In genomic region chr11:115276780-115277603, GRCm38 (mm10) we compare ENCODE assay signal across 8 mouse cellular contexts. TPM values are rescaled to one million over a fixed set of nuclear protein-coding genes. Genes with fewer than 3 reads are reported as not detected.
DNase-seq lines count a peak whose midpoint lies in the region; ATAC-seq and TF ChIP-seq lines count a peak whose summit lies in the region.

Gene Fdxr (minus strand): TSS chr11:115277050.

- peak within 1 kb of the TSS; percentile 97 for H3K9ac ChIP-seq in CH12.LX (ENCODE audit: insufficient read depth, low read depth)
- H3K9ac ChIP-seq in forebrain, embryonic 11.5 days (ENCODE audit: low read length), result peak within 1 kb of the TSS; percentile 84
- peak within 1 kb of the TSS; percentile 86 for H3K9ac ChIP-seq in heart, embryonic 16.5 days (ENCODE audit: low read length)
- H3K9ac ChIP-seq in liver, embryonic 15.5 days, result peak within 1 kb of the TSS; percentile 74
- H3K9ac ChIP-seq in neural tube, embryonic 12.5 days, result peak within 1 kb of the TSS; percentile 80

- H3K4me3 ChIP-seq in CH12.LX (replicated peaks in 1 of 3; ENCODE audit: low read depth in 2 of 3, low read length in 2 of 3, poor library complexity in 1 of 3), result peak within 1 kb of the TSS; percentile 71 to 98 (median 84)
- H3K4me3 ChIP-seq in forebrain, embryonic 11.5 days (ENCODE audit: low read depth, low read length), result peak within 1 kb of the TSS; percentile 60
- peak within 1 kb of the TSS; percentile 70 for H3K4me3 ChIP-seq in heart, embryonic 16.5 days (ENCODE audit: low read length)
- peak within 1 kb of the TSS; percentile 63 for H3K4me3 ChIP-seq in liver, embryonic 15.5 days (replicated peaks)
- H3K4me3 ChIP-seq in neural tube, embryonic 12.5 days, result peak within 1 kb of the TSS; percentile 62

- H3K4me2 ChIP-seq in CH12.LX (ENCODE audit: insufficient read depth, low read depth, poor library complexity, severe bottlenecking), result peak within 1 kb of the TSS; percentile 94
- H3K4me2 ChIP-seq in forebrain, embryonic 11.5 days (ENCODE audit: low read depth, low read length, severe bottlenecking), result peak within 1 kb of the TSS; percentile 83
- peak within 1 kb of the TSS; percentile 85 for H3K4me2 ChIP-seq in heart, embryonic 16.5 days (ENCODE audit: low read depth, low read length)
- peak within 1 kb of the TSS; percentile 97 for H3K4me2 ChIP-seq in liver, embryonic 15.5 days
- peak within 1 kb of the TSS; percentile 85 for H3K4me2 ChIP-seq in neural tube, embryonic 12.5 days (replicated peaks)

- H3K9me3 ChIP-seq in CH12.LX (replicated peaks; ENCODE audit: low read length), result no peaks in the 10 kb centered on the region
- H3K9me3 ChIP-seq in forebrain, embryonic 11.5 days (ENCODE audit: control insufficient read depth, low read length), result no peaks in the 10 kb centered on the region
- H3K9me3 ChIP-seq in heart, embryonic 16.5 days (replicated peaks; ENCODE audit: control insufficient read depth, low read length), result no peaks in the 10 kb centered on the region
- H3K9me3 ChIP-seq in liver, embryonic 15.5 days (replicated peaks), result no peaks in the 10 kb centered on the region
- no peaks in the 10 kb centered on the region for H3K9me3 ChIP-seq in neural tube, embryonic 12.5 days

- H3K27me3 ChIP-seq in CH12.LX (replicated peaks), result no peaks in the 10 kb centered on the region
- no peaks in the 10 kb centered on the region for H3K27me3 ChIP-seq in forebrain, embryonic 11.5 days (ENCODE audit: control insufficient read depth, insufficient read depth, low read length)
- no peaks in the 10 kb centered on the region for H3K27me3 ChIP-seq in heart, embryonic 16.5 days (ENCODE audit: control insufficient read depth, insufficient read depth, low read length)
- H3K27me3 ChIP-seq in liver, embryonic 15.5 days, result no peaks in the 10 kb centered on the region
- H3K27me3 ChIP-seq in neural tube, embryonic 12.5 days (replicated peaks), result no peaks in the 10 kb centered on the region

- peak; percentile 100 for DNase-seq in CH12.LX (ENCODE audit: extremely low read depth)
- DNase-seq in c-Kit-positive CD71-positive TER-119-negative erythroid progenitor cells, embryonic 14.5 days (ENCODE audit: low read depth), result peak; percentile 100
- peak; percentile 98 for DNase-seq in forebrain, embryonic 11.5 days (ENCODE audit: low spot score)
- DNase-seq in kidney, postnatal 36 days, result peak; percentile 99
- DNase-seq in telencephalon, adult 2 months (ENCODE audit: low read depth, low spot score), result peak; percentile 100

- in situ Hi-C loops in CH12.LX (cut with MboI; ENCODE audit: low pct_ligation_motif_present, low pct_unique_long_range_greater_than_20kb, low sequenced_read_pairs), result no loop called here

- H3K79me2 ChIP-seq in CH12.LX (replicated peaks; ENCODE audit: control insufficient read depth, extremely low read depth, insufficient read depth, poor library complexity, severe bottlenecking), result 0 out of 2 replicates have a peak, but pooled peaks cover 9% of the 10 kb centered on the region

- no peak for TF ChIP-seq RAD21 in CH12.LX (IDR thresholded peaks at IDR 0.05; ENCODE audit: low read depth, low read length)

- TF ChIP-seq CTCF in CH12.LX (conservative IDR thresholded peaks at IDR 0.05 in 1 of 2, IDR thresholded peaks at IDR 0.05 in 1 of 2; ENCODE audit: low read depth in 2 of 2, low read length in 2 of 2), result peak in 1 of 2 experiments; percentile 16; a peak in 1 of 4 replicates

- TF ChIP-seq EP300 in CH12.LX (IDR thresholded peaks at IDR 0.05; ENCODE audit: low read length), result no peak; the same call in 1 of the 2 replicates

- H3K36me3 ChIP-seq in CH12.LX (replicated peaks in 1 of 2; ENCODE audit: control insufficient read depth in 1 of 2, insufficient read depth in 1 of 2, low read length in 1 of 2), result peaks cover 5 to 26% of the 10 kb centered on the region in 2 experiments
- H3K36me3 ChIP-seq in forebrain, embryonic 11.5 days (ENCODE audit: control insufficient read depth, insufficient read depth, low read length), result no peaks in the 10 kb centered on the region
- no peaks in the 10 kb centered on the region for H3K36me3 ChIP-seq in heart, embryonic 16.5 days (ENCODE audit: control insufficient read depth, insufficient read depth)
- no peaks in the 10 kb centered on the region for H3K36me3 ChIP-seq in liver, embryonic 15.5 days (replicated peaks)
- peaks cover under 1% of the 10 kb centered on the region; the same call in 1 of the 2 replicates for H3K36me3 ChIP-seq in neural tube, embryonic 12.5 days

- WGBS in forebrain, embryonic 11.5 days, result 0% methylated on average over 42 of the region's 42 CpGs
- WGBS in heart, embryonic 16.5 days, result under 1% methylated on average over 42 of the region's 42 CpGs
- under 1% methylated on average over 42 of the region's 42 CpGs for WGBS in liver, embryonic 15.5 days (ENCODE audit: insufficient replicate concordance)
- WGBS in neural tube, embryonic 12.5 days, result under 1% methylated on average over 42 of the region's 42 CpGs

- H3K4me1 ChIP-seq in CH12.LX (ENCODE audit: control insufficient read depth in 1 of 2, insufficient read depth in 2 of 2), result peaks cover 32 to 63% of the 10 kb centered on the region in 2 experiments
- H3K4me1 ChIP-seq in forebrain, embryonic 11.5 days (replicated peaks; ENCODE audit: control insufficient read depth, insufficient read depth, low read length), result peaks cover 11% of the 10 kb centered on the region
- H3K4me1 ChIP-seq in heart, embryonic 16.5 days (ENCODE audit: control insufficient read depth, insufficient read depth, low read length), result peaks cover 11% of the 10 kb centered on the region
- H3K4me1 ChIP-seq in liver, embryonic 15.5 days (replicated peaks), result peaks cover 64% of the 10 kb centered on the region
- peaks cover 22% of the 10 kb centered on the region for H3K4me1 ChIP-seq in neural tube, embryonic 12.5 days

- ATAC-seq in forebrain, embryonic 11.5 days (replicated peaks; ENCODE audit: low FRiP score), result peak; percentile 96
- peak; percentile 95 for ATAC-seq in heart, embryonic 16.5 days (replicated peaks; ENCODE audit: extremely low read depth, insufficient read depth, low FRiP score)
- peak; percentile 90 for ATAC-seq in liver, embryonic 15.5 days (ENCODE audit: insufficient read depth)
- ATAC-seq in neural tube, embryonic 12.5 days (ENCODE audit: low FRiP score, low read depth), result peak; percentile 96

- peak; percentile 96 for TF ChIP-seq POLR2A in CH12.LX (IDR thresholded peaks at IDR 0.05; ENCODE audit: low read depth, low read length)

- dilution Hi-C loops in CH12.LX (cut with MboI; ENCODE audit: extremely low pct_ligation_motif_present, extremely low pct_unique_long_range_greater_than_20kb, low sequenced_read_pairs), result no loop called here

- H3K27ac ChIP-seq in CH12.LX (ENCODE audit: insufficient read depth, low read depth), result peak within 1 kb of the TSS; percentile 85
- H3K27ac ChIP-seq in forebrain, embryonic 11.5 days (ENCODE audit: low read depth, low read length), result peak within 1 kb of the TSS; percentile 71; the same call in 1 of the 2 replicates
- peak within 1 kb of the TSS; percentile 88 for H3K27ac ChIP-seq in heart, embryonic 16.5 days (ENCODE audit: low read length)
- H3K27ac ChIP-seq in liver, embryonic 15.5 days (replicated peaks), result peak within 1 kb of the TSS; percentile 83
- peak within 1 kb of the TSS; percentile 60; the same call in 1 of the 2 replicates for H3K27ac ChIP-seq in neural tube, embryonic 12.5 days

TF ChIP-seq in CH12.LX, 34 proteins besides CTCF, POLR2A, EP300 and RAD21 (continues in another document):
- peak; percentile 94 for TF ChIP-seq SIN3A (IDR thresholded peaks at IDR 0.05; ENCODE audit: low read length)
- peak; percentile 97 for TF ChIP-seq CHD2 (IDR thresholded peaks at IDR 0.05; ENCODE audit: low read length)
- peak; percentile 90 for TF ChIP-seq TBP (conservative IDR thresholded peaks at IDR 0.05; ENCODE audit: low read depth, low read length)
- TF ChIP-seq UBTF (IDR thresholded peaks at IDR 0.05; ENCODE audit: low read depth, low read length), result peak; percentile 94
- peak; percentile 89; the same call in 1 of the 2 replicates for TF ChIP-seq KAT2A (IDR thresholded peaks at IDR 0.05; ENCODE audit: insufficient replicate concordance, low read length)
- TF ChIP-seq ZKSCAN1 (IDR thresholded peaks at IDR 0.05; ENCODE audit: borderline replicate concordance, low read depth, low read length), result no peak
- peak; percentile 88 for TF ChIP-seq JUN (IDR thresholded peaks at IDR 0.05; ENCODE audit: insufficient read depth, low read depth, low read length)
- 0 out of 2 replicates have a peak, but pooled peaks have one; percentile 3 for TF ChIP-seq USF2 (conservative IDR thresholded peaks at IDR 0.05; ENCODE audit: low read depth, low read length)
- peak; percentile 48; the same call in 1 of the 2 replicates for TF ChIP-seq IRF4 (IDR thresholded peaks at IDR 0.05; ENCODE audit: low read depth, low read length)
- TF ChIP-seq USF1 (IDR thresholded peaks at IDR 0.05; ENCODE audit: low read depth, low read length), result no peak
- TF ChIP-seq E2F4 (IDR thresholded peaks at IDR 0.05; ENCODE audit: insufficient replicate concordance, low read depth, low read length), result peak; percentile 80; the same call in 1 of the 2 replicates
- no peak for TF ChIP-seq ZNF384 (IDR thresholded peaks at IDR 0.05; ENCODE audit: low read depth, low read length)
- TF ChIP-seq HCFC1 (IDR thresholded peaks at IDR 0.05; ENCODE audit: low read depth, low read length), result peak; percentile 94
- peak; percentile 96 for TF ChIP-seq POLR2AphosphoS2 (IDR thresholded peaks at IDR 0.05; ENCODE audit: low read depth, low read length)
- TF ChIP-seq MYC (IDR thresholded peaks at IDR 0.05; ENCODE audit: low read depth, low read length), result peak; percentile 64
- peak; percentile 69 for TF ChIP-seq NRF1 (IDR thresholded peaks at IDR 0.05; ENCODE audit: low read depth, low read length)
- no peak; the same call in 1 of the 2 replicates for TF ChIP-seq MAFK (IDR thresholded peaks at IDR 0.05; ENCODE audit: insufficient replicate concordance, low read length)
- no peak for TF ChIP-seq ZC3H11A (IDR thresholded peaks at IDR 0.05; ENCODE audit: low read depth, low read length)
- TF ChIP-seq JUND (conservative IDR thresholded peaks at IDR 0.05; ENCODE audit: low read depth, low read length), result peak; percentile 82
- peak; percentile 95 for TF ChIP-seq TCF12 (IDR thresholded peaks at IDR 0.05; ENCODE audit: low read depth, low read length)
- TF ChIP-seq MXI1 (IDR thresholded peaks at IDR 0.05; ENCODE audit: low read depth, low read length), result peak; percentile 88

RNA-seq across cellular contexts. Expression of gene Fdxr, which starts in this region (rescaled TPM):
- total RNA-seq in CH12.LX (2012; rRNA removed) (62.2 and 63.3 TPM in 2 replicates), CH12.LX (2014; rRNA removed) (40.9 and 43.8 TPM in 2 replicates)
- 58.6 and 62.1 TPM in 2 replicates for polyA plus RNA-seq in CH12.LX (2012; ENCODE audit: insufficient read length, low read depth)
- polyA plus RNA-seq in forebrain, embryonic 11.5 days (2014; fragmentation: Nextera tagmentation; extraction: Ambion mirVana), result 13.8 and 15.6 TPM in 2 replicates
- polyA plus RNA-seq in heart, embryonic 16.5 days (2015; fragmentation: Nextera tagmentation; extraction: Ambion mirVana), result 14.2 and 14.7 TPM in 2 replicates
- 19.5 and 21.1 TPM in 2 replicates for polyA plus RNA-seq in liver, embryonic 15.5 days (2015; fragmentation: Nextera tagmentation; extraction: Ambion mirVana)
- 16.4 and 18.9 TPM in 2 replicates for polyA plus RNA-seq in neural tube, embryonic 12.5 days (2016; fragmentation: Nextera tagmentation; extraction: Ambion mirVana)

Comparison
In these comparisons a context has a peak if more than half of its experiments do, and no peak if none do; other contexts are left out.
1. Peak in every context shown above with its lines: DNase-seq, ATAC-seq, H3K4me3 ChIP-seq and H3K27ac ChIP-seq.